Mouse (Mus musculus) CH12.LX (cell line): ENCODE results near the gene Eif3l.

ENCODE experiments used
- BHLHE40 ChIP-seq: IDR thresholded peaks from 2 replicates; pipeline ENCODE4 v1.6.1; 2011; ENCODE audit warnings: mild to moderate bottlenecking, low read depth, low read length, improper control_type of control experiment
- CTCF ChIP-seq, 2 experiments: IDR thresholded peaks in 1 of 2; conservative IDR thresholded peaks in 1 of 2; 2 replicates each; pipeline ENCODE4 v1.5.1; 2011 to 2012; ENCODE audit warnings: low read depth in 2 of 2, low read length in 2 of 2, improper control_type of control experiment in 1 of 2, inconsistent platforms in 1 of 2, mild to moderate bottlenecking in 1 of 2, moderate library complexity in 1 of 2
- E2F4 ChIP-seq: IDR thresholded peaks from 2 replicates; pipeline ENCODE4 v1.6.1; 2011; ENCODE audit warnings: low read depth, low read length, improper control_type of control experiment; ENCODE audit not compliant: insufficient replicate concordance
- ELF1 ChIP-seq: IDR thresholded peaks from 2 replicates; pipeline ENCODE4 v1.6.1; 2014; ENCODE audit warnings: low read depth, mild to moderate bottlenecking, inconsistent platforms, low read length, improper control_type of control experiment
- EP300 ChIP-seq: IDR thresholded peaks from 2 replicates; pipeline ENCODE4 v1.6.1; 2011; ENCODE audit warnings: low read length, improper control_type of control experiment
- JUND ChIP-seq: conservative IDR thresholded peaks from 2 replicates; pipeline ENCODE4 v1.6.1; 2011; ENCODE audit warnings: low read depth, low read length, improper control_type of control experiment
- MEF2A ChIP-seq: IDR thresholded peaks from 2 replicates; pipeline ENCODE4 v1.6.1; 2014; ENCODE audit warnings: low read depth, mild to moderate bottlenecking, inconsistent platforms, low read length, improper control_type of control experiment, borderline replicate concordance
- MXI1 ChIP-seq: IDR thresholded peaks from 2 replicates; pipeline ENCODE4 v1.6.1; 2011; ENCODE audit warnings: mild to moderate bottlenecking, low read depth, low read length, improper control_type of control experiment
- POLR2A ChIP-seq: IDR thresholded peaks from 2 replicates; pipeline ENCODE4 v1.6.1; 2011; ENCODE audit warnings: low read depth, mild to moderate bottlenecking, improper control_type of control experiment, low read length
- POLR2AphosphoS2 ChIP-seq: IDR thresholded peaks from 2 replicates; pipeline ENCODE4 v1.6.1; 2011; ENCODE audit warnings: low read depth, low read length, improper control_type of control experiment
- SIN3A ChIP-seq: IDR thresholded peaks from 2 replicates; pipeline ENCODE4 v1.6.1; 2012; ENCODE audit warnings: low read length, improper control_type of control experiment, inconsistent platforms
- ZMIZ1 ChIP-seq: IDR thresholded peaks from 2 replicates; pipeline ENCODE4 v1.6.1; 2012; ENCODE audit warnings: low read depth, mild to moderate bottlenecking, inconsistent platforms, low read length, improper control_type of control experiment

DNA sequence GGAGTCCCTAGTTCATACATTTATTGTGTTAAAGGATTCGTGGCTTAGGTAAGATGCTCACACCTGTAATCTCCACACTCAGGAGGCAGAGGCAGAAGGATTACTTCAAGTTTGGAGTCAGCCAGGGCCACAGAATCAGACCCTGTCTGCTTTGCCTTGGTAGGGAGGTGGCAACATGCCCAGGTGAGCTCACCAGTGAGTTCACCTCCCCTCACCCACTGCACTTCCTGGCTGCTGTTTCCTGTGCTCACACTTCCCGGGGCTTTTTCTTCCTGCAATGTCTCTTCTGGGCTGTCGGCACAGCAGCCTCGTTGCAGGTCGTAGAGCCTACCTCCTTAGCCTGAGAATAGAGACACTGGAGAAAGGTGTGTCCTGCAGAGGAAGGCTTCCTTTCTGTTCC, 40.3 kb downstream of the Eif3l start:
- TF ChIP-seq ZMIZ1 (no peak), BHLHE40 (no peak), EP300 (no peak), CTCF (conservative IDR thresholded peaks at IDR 0.05 in 1 of 2, IDR thresholded peaks at IDR 0.05 in 1 of 2; ENCODE audit: low read depth in 2 of 2, low read length in 2 of 2) (no peak), E2F4 (no peak), POLR2A (no peak), MXI1 (no peak), POLR2AphosphoS2 (no peak), ELF1 (no peak), JUND (no peak), SIN3A (no peak), MEF2A (no peak)
